Mouse (Mus musculus) midbrain, embryonic 16.5 days (tissue): Measurements from ENCODE around the gene Tank. TPM values are rescaled to one million over a fixed set of nuclear protein-coding genes. Genes with fewer than 3 reads are reported as not detected.
A peak's percentile ranks its signal among the peaks of the same experiment; 100 is the strongest.

Experiments
- ATAC-seq: fragments of 200-750 bp; cut with Nextera tagmentation; 2 replicates; pipeline ENCODE4 v1.8.0; 2017; ENCODE audit warnings: moderate TSS enrichment
- H3K27ac ChIP-seq: fragments of 300-500 bp; sonication (generic); 2 replicates; pipeline ENCODE4 v1.5.1; 2014; ENCODE audit warnings: mild to moderate bottlenecking, low read length, mixed read lengths
- H3K27me3 ChIP-seq: fragments of 300-500 bp; sonication (generic); 2 replicates; pipeline ENCODE4 v1.6.1; 2014; ENCODE audit warnings: low read depth, low read length, mixed read lengths; ENCODE audit not compliant: control insufficient read depth, insufficient read depth
- H3K36me3 ChIP-seq: fragments of 300-500 bp; sonication (generic); 2 replicates; pipeline ENCODE4 v1.6.1; 2014; ENCODE audit warnings: mild to moderate bottlenecking, low read length, moderate library complexity, mixed read lengths; ENCODE audit not compliant: control insufficient read depth, insufficient read depth
- H3K4me1 ChIP-seq: fragments of 300-500 bp; sonication (generic); 2 replicates; pipeline ENCODE4 v1.6.1; 2014; ENCODE audit warnings: mild to moderate bottlenecking, low read length, mixed read lengths; ENCODE audit not compliant: control insufficient read depth, insufficient read depth
- H3K4me2 ChIP-seq: fragments of 300-500 bp; sonication (generic); 2 replicates; pipeline ENCODE4 v1.6.1; 2014; ENCODE audit warnings: mild to moderate bottlenecking, low read length, mixed read lengths
- H3K4me3 ChIP-seq: fragments of 300-500 bp; sonication (generic); 2 replicates; pipeline ENCODE4 v1.5.1; 2014; ENCODE audit warnings: low read depth, mild to moderate bottlenecking, low read length, moderate library complexity, mixed read lengths
- H3K9ac ChIP-seq: fragments of 300-500 bp; sonication (generic); 2 replicates; pipeline ENCODE4 v1.6.1; 2014; ENCODE audit warnings: low read depth, low read length, mixed read lengths
- H3K9me3 ChIP-seq: fragments of 300-500 bp; sonication (generic); replicated peaks from 2 replicates; pipeline ENCODE4 v1.6.1; 2014; ENCODE audit warnings: mild to moderate bottlenecking, low read length, mixed read lengths; ENCODE audit not compliant: control insufficient read depth, poor library complexity, severe bottlenecking
- WGBS: fragments of 180-500 bp; shearing (Covaris S2); extraction: QIAGEN DNeasy Blood & Tissue Kit; methylation state at CpG from one replicate; pipeline ENCODE4 v1.1.7; 2014; 5-methylcytosine and 5-hydroxymethylcytosine counted together
- polyA plus RNA-seq: library from polyadenylated mRNA; unstranded; fragments of >200 nt; fragmentation: Nextera tagmentation; extraction: Ambion mirVana; gene quantifications from 2 replicates; pipeline ENCODE4 v1.2.1, GENCODE M21; 2015

The Tank gene
- polyA plus RNA-seq, 1 experiment from 2014 or later = 34.8 TPM

GRCm38 (mm10) chr2:61656421-61657411 is 78.3 kb downstream of the Tank start:
- Histone ChIP-seq H3K36me3 (no peaks in the 10 kb centered on the region), H3K4me1 (peaks cover 5% of the 10 kb centered on the region; the same call in 1 of the 2 replicates), H3K4me3 (peak overlapping the region; percentile 62), H3K9me3 (no peaks in the 10 kb centered on the region), H3K4me2 (peak overlapping the region; percentile 84), H3K27ac (peak overlapping the region; percentile 95), H3K27me3 (peaks cover 2% of the 10 kb centered on the region; the same call in 1 of the 2 replicates), H3K9ac (peak overlapping the region; percentile 87)
- peak; percentile 94 for ATAC-seq
- WGBS = under 1% methylated on average over 82 of the region's 85 CpGs

GRCm38 (mm10) chr2:61659254-61659653 is 80.9 kb downstream of the Tank start:
- Histone ChIP-seq H3K27ac (no peak overlapping the region), H3K9me3 (no peaks in the 10 kb centered on the region), H3K4me3 (no peak overlapping the region), H3K9ac (no peak overlapping the region), H3K4me2 (no peak overlapping the region), H3K27me3 (peaks cover 2% of the 10 kb centered on the region; the same call in 1 of the 2 replicates), H3K36me3 (no peaks in the 10 kb centered on the region), H3K4me1 (peaks cover 7% of the 10 kb centered on the region; the same call in 1 of the 2 replicates)
- WGBS = 62% methylated on average over 2 of the region's 2 CpGs
- ATAC-seq = no peak

- Histone ChIP-seq H3K9ac (no peak overlapping the region), H3K9me3 (no peaks in the 10 kb centered on the region), H3K4me3 (no peak overlapping the region), H3K27me3 (peaks cover 2% of the 10 kb centered on the region; the same call in 1 of the 2 replicates), H3K4me2 (no peak overlapping the region), H3K36me3 (no peaks in the 10 kb centered on the region), H3K4me1 (0 out of 2 replicates have a peak, but pooled peaks cover 2% of the 10 kb centered on the region), H3K27ac (no peak overlapping the region)
- 85% methylated on average over 10 of the region's 10 CpGs for WGBS
- ATAC-seq = no peak
Measured at GRCm38 (mm10) chr2:61662833-61663232, 84.4 kb downstream of the Tank start.

DNA sequence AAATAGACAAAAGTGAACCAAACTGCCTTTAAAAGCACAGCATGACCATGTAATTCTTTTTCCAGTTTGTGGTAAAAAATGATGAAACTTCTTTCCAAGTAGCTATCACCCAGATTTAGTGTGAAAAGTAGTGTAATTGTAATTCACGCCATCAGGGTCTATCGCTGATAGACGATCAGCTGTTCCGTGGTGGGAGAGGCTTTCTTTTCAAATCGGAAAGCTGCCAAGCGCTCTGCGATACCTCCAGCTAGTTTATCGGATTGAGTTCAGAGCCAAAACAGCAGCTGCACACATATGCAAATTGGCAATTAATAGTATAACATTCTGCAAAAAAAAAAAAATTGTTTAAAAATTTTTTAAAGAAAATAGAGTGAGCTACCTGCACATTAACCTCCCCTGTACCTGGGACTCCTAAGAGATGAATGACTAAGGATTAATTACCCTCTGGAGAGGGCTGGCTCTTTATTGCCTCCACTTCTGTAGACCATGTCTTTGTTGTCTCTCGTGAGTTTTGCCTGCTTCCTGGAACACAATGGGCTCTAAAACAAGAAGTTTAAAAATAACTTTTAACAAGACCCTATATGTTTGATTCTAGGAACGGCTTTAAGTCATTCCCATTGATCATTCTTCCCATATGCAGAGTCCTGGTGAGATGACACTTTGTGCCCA is 85.3 kb downstream of the Tank start:
- Histone ChIP-seq H3K9ac (no peak overlapping the region), H3K27me3 (peaks cover 2% of the 10 kb centered on the region; the same call in 1 of the 2 replicates), H3K4me2 (no peak overlapping the region), H3K4me3 (no peak overlapping the region), H3K36me3 (no peaks in the 10 kb centered on the region), H3K4me1 (0 out of 2 replicates have a peak, but pooled peaks cover 2% of the 10 kb centered on the region), H3K9me3 (no peaks in the 10 kb centered on the region), H3K27ac (no peak overlapping the region)
- ATAC-seq = no peak
- 58% methylated on average over 10 of the region's 10 CpGs for WGBS

DNA sequence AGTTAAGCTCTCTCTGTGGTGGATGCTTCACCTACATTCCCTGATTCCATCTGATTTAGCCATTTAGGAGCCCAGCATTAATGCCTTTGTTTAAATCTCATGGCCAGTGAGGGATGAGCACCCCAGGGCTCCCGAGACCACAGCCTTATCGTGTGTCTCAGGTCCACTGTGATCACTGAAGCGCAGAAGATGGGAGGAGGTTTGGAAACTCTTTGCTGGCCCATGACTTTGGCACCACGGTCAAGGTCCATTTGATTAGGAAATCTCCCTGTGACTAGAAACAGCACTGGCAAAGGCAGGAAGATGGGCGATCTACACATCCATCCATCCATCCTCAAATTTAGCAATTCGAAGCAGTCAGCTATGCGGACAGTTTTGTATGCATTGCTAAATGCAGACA is 89.0 kb downstream of the Tank start:
- no peak for ATAC-seq
- H3K27ac ChIP-seq = no peak overlapping the region
- WGBS = 77% methylated on average over 7 of the region's 7 CpGs

GRCm38 (mm10) chr2:61668260-61668659 is 89.9 kb downstream of the Tank start:
- 38% methylated on average over 4 of the region's 4 CpGs for WGBS
- H3K27me3 ChIP-seq = no peaks in the 10 kb centered on the region
- no peaks in the 10 kb centered on the region for H3K9me3 ChIP-seq
- H3K4me2 ChIP-seq = no peak overlapping the region
- H3K9ac ChIP-seq = no peak overlapping the region
- H3K4me1 ChIP-seq = 0 out of 2 replicates have a peak, but pooled peaks cover 2% of the 10 kb centered on the region
- no peak overlapping the region for H3K4me3 ChIP-seq
- H3K36me3 ChIP-seq = no peaks in the 10 kb centered on the region
- ATAC-seq = no peak
- no peak overlapping the region for H3K27ac ChIP-seq

More for the DNA sequence above, 89.0 kb downstream of the Tank start:
- H3K9me3 ChIP-seq = no peaks in the 10 kb centered on the region
- 0 out of 2 replicates have a peak, but pooled peaks cover 2% of the 10 kb centered on the region for H3K4me1 ChIP-seq
- no peak overlapping the region for H3K9ac ChIP-seq
- H3K36me3 ChIP-seq = no peaks in the 10 kb centered on the region
- no peak overlapping the region for H3K4me2 ChIP-seq
- no peaks in the 10 kb centered on the region for H3K27me3 ChIP-seq
- no peak overlapping the region for H3K4me3 ChIP-seq

DNA sequence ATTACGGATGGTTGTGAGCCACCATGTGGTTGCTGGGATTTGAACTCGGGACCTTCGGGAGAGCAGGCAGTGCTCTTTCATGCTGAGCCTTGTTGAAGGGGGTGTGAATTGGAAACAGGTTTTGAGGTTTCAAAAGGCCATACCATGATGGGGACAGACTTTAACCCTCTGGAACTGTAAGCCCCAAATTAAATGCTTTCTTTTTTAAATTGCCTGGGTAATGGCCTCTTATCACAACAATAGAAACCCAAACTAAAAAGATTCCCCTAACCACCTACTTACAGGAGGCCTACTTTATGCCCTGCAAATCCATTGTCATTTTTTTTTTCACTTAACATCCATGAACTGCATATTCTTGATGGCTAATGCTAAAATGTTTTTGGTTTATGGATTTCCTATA is 96.2 kb downstream of the Tank start:
- Histone ChIP-seq H3K4me2 (no peak overlapping the region), H3K27ac (no peak overlapping the region), H3K27me3 (no peaks in the 10 kb centered on the region), H3K36me3 (no peaks in the 10 kb centered on the region), H3K9me3 (no peaks in the 10 kb centered on the region), H3K4me3 (no peak overlapping the region), H3K9ac (no peak overlapping the region), H3K4me1 (no peaks in the 10 kb centered on the region)
- 95% methylated on average over 3 of the region's 3 CpGs for WGBS
- ATAC-seq = no peak

- Histone ChIP-seq H3K27ac (no peak overlapping the region), H3K4me3 (no peak overlapping the region), H3K4me2 (no peak overlapping the region), H3K9ac (no peak overlapping the region), H3K27me3 (no peaks in the 10 kb centered on the region), H3K36me3 (no peaks in the 10 kb centered on the region), H3K9me3 (no peaks in the 10 kb centered on the region), H3K4me1 (no peaks in the 10 kb centered on the region)
- ATAC-seq = no peak
- WGBS = 92% methylated on average over 1 of the region's 1 CpGs
Measured at GRCm38 (mm10) chr2:61681572-61681971, 103.2 kb downstream of the Tank start.
